Mouse (Mus musculus): ENCODE results near the gene Asgr1.
"Not testable (repeated sequence)": the region's sequence is repeated elsewhere in the genome, so short reads cannot be mapped to it uniquely, and the experiment has no call there.

Gene Asgr1

DNA sequence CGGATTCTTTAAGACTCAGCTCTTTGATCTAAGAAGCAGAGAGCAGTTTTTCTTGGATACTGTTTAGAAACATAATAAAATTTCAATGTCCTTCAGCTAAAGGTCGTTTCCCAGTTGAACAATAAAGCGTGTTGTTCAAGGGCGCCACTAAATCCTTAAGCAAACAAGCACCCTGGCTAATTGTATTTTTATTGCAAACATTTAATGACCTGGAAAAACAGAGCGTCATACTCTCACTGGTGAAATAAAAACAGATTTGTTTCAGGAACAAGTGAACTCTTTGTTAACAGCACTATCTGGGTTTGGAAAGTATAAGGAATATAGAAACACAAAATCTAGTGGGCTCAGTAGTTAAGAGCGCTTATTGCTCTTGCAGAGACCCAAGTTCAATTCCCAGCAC is 16.2 kb downstream of the Asgr1 start:
- no peak for DNase-seq (ENCODE audit: low spot score)

DNA sequence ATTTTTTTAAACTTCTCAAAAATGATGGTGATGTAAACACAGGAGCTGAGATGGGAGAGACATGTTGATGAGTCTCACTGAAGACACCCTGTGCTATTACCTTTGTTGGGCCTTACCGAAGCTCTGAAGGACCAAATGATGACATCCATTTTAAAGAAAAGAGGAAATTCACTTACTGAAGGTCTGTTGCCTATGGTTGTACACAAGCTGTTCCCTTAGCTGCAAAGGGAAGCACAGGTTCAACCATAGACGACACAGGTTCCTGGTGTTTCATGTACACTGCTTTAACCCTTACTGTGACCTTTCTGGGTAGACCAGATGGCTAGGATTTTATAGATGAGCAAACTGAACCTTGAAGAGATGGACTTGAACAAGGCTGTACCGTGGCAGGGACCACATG is 16.7 kb downstream of the Asgr1 start:
- DNase-seq (ENCODE audit: low spot score) = not testable (repeated sequence)

DNA sequence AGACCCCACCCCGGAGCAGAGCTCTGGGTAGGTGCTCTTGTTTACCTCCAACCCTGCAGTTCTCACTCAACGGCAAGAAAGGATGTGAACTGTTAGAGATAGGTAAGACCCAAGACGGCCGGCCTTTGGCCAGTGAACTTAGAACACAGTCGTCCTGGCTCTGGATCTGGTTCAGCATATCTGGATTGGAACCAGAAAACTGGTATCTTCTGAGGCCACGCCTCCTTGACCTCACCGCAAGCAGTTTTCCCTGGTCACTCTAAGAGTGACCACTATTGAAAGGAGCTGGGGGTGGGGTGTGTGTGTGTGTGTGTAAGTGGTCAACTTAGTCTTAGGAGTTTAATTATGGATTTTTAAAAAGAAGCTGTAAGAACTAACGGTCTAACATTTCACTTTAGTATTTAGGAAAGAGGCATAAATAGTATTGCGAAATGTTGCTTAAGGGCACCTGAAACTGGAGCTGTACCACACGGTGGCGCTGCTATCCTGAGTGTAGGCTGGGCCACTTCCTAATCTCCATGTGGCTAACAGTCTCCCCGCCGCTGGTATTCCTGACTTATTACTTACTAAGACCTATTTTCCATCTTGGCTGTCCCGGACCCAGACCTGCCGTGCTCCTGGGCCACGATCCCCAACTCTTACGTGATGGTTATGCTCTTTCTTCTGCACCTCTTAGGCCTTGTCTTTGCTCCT is 20.6 kb downstream of the Asgr1 start:
- peak; percentile 45 for DNase-seq (ENCODE audit: low spot score)

DNA sequence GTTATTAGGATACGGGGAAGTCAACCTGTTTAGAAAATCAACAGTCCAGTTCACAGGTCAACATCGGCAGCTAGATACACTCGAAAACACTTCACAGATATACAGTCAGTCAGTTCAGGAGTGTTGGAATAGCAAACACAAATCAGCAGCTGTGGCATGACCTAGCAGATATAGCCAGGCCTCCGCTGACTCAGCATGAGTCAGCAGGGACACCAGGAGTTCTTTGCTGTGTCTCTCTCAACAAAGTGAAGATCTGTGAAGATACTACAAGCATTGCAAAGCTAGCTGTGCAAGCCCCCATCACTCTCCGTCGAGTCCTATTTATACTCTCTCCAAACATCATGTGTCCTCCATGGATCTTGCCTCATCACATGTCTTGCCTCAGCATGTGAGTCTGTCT is 21.7 kb downstream of the Asgr1 start:
- DNase-seq (ENCODE audit: low spot score) = no peak

DNA sequence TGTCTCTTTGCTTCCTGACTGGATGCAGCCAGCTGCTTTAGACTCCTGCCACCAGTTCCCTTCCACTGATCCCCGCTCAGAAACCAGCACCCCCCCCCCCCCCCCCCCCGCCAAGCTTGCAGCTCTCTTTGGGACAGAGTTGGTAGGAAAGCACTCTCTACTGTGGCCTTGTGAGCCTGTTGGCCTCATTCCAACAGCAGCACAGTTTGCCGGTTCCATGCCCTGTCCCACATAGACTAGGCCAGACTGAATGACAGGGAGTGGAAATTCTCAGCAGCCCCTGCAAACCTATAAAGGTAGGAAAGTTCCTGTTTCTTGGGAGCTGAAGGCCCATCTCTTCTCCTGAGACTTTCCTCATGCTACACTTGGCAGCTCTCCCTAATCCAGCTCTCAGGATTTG is 23.6 kb downstream of the Asgr1 start:
- no peak for DNase-seq (ENCODE audit: low spot score)

DNA sequence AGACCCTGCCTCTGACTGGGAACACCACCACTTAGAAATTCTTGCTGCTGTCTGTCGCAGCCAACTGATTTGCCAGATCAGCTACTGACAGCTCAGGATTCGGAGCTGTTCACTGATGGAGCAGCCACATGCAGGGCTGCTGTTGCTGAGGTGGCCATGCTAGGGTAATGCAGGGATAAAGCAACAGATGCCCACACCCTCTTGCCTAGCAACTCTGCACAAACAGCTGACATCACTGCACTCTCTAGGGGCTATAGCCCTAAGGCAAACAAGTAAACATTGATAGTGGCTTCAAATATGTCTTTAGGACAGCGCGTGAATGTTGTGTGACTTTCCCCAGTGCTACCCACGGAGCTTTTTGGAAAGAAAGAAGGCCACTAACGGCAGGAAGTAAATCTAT is 25.3 kb downstream of the Asgr1 start:
- DNase-seq (ENCODE audit: low spot score) = no peak

DNA sequence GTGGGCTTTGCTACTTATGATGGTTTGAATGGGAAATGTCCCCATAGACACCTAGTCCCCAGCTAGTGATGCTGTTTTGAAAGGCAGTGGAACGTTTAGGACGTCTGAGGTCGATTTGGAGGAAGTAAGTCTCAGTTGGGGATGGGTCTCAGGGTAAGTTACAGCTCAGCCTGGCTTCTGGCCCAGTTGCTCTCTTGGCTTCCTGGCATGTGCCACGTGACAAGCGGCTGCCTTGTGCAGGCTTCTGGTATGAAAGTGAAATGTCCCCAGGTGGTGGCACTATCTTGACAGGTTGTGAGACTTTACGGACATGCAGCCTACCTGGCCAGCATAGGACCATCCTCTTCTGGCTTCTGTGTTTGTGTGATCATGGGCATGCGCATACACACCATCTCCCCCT is 26.0 kb downstream of the Asgr1 start:
- DNase-seq (ENCODE audit: low spot score) = no peak

DNA sequence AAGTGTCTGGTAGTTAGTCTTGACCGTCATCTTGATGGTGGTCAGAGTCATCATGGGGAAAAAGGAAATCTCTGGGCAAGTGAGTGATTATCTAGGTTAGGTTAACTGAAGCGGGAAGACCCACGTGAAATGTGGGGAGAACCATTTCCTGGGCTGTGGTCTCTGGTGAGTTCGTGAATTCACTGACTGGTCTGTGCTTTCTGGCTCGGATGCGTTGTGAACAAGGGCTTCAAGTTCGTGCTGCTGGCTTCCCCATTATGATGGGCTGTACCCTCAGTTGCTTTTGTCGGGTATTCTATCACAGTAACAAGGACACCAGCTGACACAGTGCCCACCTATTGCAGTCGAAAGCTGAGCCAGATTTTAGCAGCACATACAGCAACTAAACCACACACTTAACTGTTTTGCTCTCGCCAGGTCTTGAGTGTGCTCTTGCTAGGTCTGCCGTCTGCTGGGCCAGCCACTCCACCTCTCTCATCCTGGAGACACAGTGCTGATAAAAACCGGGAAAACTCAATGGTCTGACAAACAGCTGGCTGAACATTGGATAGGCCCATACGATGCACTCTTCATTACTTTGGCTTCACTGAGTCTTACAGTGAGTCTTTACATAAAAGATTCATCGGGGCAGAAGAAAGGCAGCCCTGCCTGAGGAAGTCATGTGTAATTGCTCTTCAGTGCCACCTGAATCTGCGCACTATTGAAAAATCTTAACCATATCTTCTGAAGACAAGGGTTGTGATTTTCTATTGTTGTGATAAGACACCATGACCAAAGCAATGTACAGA is 27.1 kb downstream of the Asgr1 start:
- no peak for DNase-seq (ENCODE audit: low spot score)

DNA sequence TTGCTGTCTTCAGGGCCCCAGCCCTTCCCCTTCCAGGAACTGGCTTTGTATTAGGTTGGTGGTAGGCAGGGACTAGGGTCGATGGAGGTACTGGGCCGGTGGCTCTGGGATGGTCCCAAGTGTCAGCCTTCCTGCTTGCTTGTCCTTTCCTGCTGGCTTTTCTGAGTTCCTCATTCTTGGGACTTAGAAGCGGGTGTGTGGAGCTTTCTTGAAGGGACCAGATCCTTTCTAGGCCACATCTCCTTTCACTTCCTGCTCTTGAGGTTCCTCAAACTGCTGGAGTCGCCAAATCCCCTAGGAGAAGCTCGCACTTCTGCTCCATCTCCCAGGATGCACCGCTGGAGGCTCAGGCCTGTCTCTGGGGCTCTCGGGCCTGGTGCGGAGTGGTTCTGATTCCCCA is 30.7 kb downstream of the Asgr1 start:
- DNase-seq (ENCODE audit: low spot score) = no peak

DNA sequence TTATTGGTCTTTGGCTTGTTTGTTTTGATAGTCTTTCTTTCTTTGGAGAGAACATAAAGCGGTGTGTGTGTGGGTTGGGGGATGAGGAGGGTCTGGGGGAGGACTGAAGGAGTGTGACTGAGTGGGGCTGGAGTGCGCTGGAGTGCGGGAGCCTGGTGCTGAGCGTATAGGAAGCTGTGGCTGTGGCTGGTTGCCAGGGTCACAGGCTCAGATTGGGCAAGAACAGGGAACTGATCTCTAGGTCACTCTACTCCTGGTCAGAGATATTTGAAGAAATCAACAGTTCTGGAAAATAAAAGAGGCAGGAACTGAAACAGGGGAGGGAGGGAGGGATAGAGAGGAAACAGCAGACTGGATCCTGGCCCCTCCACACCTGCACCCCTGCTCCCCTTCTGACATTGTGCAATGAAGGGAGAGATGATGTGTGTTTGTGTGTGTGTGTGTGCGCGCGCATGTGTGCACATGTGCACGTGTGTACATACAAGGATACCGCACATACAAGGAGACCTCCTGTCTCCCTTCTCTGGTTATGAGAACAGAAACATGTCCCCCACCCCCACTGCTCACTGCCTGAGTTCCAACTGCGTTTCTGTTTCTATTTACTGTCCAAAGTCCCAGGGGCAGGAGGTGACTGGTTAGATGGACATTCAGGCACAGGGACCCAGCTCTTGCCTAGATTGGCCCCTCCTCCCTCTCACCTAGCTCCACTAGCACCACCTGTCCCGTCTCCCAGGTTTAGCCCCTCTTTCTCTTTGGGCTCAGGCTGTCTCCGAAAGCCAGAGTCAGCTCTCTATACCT is 38.3 kb downstream of the Asgr1 start, which contains the start of gene Asgr2:
Asgr2 (plus strand) TSS at position 659 of the 798 bp plus-strand sequence.
- no peak for DNase-seq (ENCODE audit: low spot score)

DNA sequence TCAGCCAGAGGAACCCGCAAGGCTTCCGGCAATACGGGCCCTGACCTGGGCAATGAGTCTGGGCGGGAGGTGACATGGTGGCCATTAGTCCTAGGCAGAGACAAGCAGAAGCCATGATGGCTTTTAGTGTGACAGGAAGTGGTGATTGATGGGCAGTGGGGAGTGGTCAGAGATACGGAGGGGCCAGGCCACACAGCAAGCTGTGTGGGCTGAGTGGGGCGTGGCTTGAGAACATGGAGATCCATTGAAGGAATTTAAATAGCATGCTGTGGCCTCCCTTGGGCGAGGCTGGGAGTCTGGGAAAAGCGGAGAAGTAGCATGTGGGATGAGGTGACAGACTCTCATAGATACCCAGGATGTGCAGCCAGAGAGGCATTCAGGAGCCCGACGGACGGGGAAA is 43.5 kb downstream of the Asgr1 start:
- DNase-seq (ENCODE audit: low spot score) = no peak

DNA sequence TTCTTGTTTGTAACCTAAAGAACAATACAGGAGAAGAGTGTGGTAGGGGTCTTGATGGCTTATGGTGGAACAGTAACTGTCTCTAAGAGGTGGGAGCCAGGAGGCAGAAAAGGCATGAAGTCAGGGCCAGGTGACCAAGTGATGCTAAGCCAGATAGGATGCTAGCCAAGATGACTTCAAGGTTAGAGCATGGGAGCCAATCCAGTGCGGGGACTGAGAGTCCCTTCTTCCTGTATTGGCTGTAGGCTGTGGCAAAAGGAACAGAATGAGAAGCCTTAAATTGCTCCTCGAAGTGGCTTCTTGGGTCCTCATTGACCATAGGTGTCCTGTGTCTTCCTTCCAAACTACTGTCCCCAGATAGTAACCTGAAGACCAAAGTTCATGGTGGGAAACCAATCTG is 45.2 kb downstream of the Asgr1 start:
- no peak for DNase-seq (ENCODE audit: low spot score)

DNA sequence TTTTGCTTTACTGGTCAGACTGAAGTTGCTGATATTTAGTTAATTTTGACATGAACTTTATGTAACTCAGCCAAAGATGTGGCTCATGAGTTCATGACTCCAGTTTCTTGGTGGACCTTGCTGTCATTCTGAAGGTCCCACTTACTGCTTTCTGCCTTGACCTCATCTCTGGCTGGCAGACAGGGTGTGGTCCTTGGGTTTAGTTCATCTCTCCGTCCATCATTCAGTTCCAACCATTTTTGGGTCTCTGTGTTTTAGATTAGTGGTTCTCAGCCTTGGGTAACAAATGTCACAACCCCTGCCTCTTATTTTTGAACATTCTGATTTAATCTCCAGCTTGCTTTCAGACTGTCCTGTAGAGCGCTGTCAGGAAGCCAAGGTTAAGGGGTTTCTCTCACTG is 45.9 kb downstream of the Asgr1 start:
- DNase-seq (ENCODE audit: low spot score) = no peak

DNA sequence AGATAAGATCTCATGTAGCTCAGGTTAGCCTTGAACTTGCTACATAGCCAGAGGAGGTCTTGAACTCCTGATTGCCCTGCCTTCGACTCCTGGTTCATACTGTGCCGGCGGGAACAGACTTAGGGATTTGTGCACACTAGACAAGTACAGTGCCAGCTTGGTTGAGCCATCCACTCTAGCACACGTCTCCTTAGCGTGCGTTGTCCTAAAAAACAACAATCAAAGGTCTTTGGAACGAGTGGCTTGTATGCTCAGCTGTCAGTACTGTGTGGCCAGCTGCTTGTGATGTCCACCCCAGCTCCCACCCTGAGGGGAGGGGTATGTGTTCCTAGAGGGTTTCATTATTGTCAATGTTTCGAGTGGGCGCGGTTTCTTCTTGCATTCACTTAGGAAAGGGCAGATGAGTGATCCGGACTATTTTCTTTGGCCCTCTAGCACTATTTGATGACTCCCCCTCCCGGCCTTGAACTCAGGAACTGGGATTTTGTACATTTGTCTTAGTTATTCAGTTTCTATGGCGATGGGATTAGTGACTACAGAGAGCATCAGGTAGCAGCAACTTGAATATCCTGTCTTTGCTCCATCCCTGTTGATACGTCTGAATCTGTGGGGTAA is 49.9 kb downstream of the Asgr1 start:
- no peak for DNase-seq (ENCODE audit: low spot score)

DNA sequence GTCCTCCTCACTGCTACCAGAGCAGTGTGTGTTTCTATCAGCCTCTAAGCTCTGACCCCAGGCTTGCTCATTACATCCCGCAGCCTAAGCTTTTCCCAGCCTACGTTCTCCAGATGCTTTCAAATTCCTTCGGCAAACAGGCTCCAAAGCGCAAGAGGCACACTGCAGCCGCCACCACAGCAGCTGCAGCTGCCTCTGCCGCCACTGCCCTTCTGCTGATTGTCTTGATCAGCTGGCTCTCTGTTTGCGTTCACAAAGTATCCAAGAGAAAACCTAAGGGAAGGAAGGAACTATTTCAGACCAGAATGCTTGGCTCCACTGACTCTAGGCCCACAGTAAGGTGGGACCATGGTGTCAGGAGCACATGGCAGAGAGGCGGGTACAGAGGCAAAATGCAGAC is 53.2 kb downstream of the Asgr1 start:
- no peak for DNase-seq (ENCODE audit: low spot score)
